Mouse (Mus musculus) frontal cortex, postnatal 14 days (tissue): Measurements from ENCODE around the gene Dhrs13.
A peak's percentile ranks its signal among the peaks of the same experiment; 100 is the strongest.
"Not testable (repeated sequence)": the region's sequence is repeated elsewhere in the genome, so short reads cannot be mapped to it uniquely, and the experiment has no call there.

ENCODE experiments used
- DNase-seq, 2 experiments: peaks; one replicate each; pipeline ENCODE4 v3.0.0; 2022; ENCODE audit warnings: low spot score in 2 of 2

Gene Dhrs13

DNA sequence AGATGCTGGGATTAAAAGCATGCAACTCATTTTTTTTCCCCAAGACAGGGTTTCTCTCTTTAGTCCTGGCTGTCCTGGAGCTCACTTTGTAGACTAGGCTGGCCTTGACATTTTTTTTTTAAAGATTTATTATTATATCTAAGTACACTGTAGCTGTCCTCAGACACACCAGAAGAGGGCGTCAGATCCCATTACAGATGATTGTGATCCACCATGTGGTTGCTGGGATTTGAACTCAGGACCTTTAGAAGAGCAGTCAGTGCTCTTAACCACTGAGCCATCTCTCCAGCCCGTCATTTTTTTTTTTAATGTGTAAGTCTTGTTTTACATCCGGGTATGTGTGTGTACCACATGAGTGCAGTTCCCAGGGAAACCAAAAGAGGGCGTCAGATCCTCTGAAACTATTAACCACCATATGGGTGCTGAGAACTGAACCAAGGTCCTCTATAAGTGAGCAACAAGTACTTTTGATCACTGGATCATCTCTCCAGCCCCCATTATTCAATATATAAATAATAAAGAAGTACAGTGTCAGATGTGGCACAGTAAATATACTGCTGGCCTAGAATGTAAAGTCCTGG is 10.3 kb downstream of the Dhrs13 start:
- not testable (repeated sequence) for DNase-seq

DNA sequence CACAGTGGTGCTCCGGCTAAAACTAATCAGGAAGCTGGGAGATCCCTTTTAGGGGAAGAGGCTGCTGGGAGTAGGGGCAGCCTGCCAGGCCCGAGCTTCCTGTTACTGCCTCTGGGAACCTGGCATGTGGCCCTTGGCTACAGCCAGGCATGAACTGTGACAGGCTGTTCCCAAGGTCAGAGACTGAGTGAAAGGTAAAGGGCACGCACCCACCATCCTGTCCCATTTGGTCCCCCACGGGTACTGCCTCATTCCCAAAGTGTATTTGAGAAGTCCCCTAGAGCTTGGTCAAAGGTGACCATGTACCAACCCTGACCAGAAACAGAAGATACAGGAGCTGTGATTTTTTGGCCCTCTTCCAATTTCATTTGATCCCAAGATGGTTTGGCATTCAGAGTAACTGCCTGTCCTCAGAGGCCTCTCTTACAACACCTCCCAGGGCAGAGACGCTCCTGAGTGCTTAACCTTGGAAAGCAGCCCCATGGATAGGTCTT is 12.7 kb downstream of the Dhrs13 start:
- no peak for DNase-seq

DNA sequence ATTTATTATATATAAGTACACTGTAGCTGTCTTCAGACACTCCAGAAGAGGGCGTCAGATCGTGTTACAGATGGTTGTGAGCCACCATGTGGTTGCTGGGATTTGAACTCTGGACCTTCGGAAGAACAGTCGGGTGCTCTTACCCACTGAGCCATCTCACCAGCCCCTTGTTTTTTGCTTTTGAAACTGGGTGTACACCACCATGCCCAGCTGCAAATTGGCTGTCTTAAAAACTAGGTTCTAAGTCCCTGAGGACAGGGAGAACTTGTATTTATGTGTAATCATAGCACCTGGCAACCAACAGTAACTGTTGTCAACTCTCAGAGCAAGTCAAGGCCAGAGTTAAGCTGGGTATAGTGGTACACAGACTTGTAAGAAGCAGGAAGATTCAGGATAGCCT is 16.6 kb downstream of the Dhrs13 start:
- DNase-seq = not testable (repeated sequence)

DNA sequence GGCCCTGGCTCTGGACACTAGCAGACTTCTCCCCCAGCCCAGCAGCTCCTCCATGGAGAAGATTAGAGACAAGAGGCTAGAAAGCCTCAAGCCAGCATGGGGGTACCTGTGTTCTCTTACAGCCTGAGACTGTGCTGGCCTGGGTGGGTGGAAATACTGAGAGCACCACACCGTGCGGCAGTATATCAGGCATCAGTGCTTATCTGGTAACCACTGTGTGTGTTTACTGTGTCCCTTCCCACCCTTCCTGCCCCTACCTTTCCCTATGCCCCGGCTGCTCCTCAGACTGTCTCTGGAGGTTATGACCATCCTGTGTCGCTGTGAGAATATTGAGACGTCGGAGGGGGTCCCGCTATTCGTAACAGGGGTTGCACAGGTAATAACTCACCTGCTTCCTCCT is 21.0 kb downstream of the Dhrs13 start:
- DNase-seq = no peak

DNA sequence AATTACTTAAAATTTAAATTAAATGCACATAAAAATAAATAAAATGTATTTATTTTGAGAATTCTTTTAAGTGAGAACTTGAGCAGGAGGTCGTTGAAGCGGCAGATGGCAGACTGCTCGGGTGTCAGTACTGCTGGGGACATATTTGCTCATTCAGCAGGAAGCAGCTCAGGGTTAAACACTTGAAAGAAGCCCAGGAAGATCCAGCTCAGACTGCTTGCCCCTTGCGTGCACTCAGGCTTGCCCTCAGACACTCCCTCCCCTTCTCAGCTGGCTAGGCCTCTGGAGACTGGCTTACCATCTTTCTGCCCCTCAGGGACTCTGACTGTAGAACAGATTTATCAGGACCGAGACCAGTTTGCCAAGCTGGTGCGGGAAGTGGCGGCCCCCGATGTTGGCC is 24.9 kb downstream of the Dhrs13 start:
- DNase-seq = no peak

DNA sequence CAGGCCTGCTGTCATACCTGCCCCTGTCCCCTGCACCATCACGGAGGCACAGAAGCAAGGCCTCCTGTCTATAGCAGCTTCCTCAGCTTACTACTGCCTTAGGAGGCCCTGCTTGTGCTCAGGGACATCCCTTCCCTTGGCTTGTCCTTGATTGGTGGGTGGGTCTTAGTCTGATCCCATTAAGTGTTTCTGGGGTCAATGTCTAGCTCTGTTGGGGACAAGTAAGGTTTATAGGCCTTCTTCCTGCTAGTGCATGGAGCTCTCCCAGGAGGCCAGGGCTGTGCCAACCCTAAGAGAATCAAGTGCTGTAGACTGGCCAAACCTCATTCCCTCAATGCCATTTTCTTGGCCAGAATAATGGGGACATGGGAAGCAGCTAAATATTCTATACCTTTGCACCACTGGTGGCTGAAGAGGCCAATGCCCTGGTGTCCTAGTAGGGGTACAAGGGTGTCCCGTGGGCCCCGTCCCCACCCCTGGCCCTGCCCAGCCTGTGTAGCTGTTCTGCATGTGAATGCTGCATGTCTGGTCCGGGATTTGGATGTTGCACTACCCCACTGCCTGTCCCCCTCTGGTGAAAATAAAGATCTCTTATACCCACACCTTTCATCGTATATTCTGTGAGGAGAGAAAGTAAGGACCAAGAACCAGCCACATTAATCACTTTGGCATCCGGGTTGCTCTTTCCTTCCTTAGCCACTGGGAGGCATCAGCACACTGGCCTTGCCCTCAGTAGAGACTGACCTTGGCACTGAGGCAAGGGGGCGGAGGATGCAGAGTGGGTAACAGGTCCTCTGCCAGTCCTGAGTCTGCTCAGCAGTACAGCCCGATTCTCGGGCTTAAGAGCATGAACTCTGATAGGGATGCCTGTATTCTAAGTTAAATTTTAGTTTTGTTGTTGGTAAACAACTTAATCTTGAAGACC is 28.0 kb downstream of the Dhrs13 start:
- peak; percentile 40 to 55 for DNase-seq

DNA sequence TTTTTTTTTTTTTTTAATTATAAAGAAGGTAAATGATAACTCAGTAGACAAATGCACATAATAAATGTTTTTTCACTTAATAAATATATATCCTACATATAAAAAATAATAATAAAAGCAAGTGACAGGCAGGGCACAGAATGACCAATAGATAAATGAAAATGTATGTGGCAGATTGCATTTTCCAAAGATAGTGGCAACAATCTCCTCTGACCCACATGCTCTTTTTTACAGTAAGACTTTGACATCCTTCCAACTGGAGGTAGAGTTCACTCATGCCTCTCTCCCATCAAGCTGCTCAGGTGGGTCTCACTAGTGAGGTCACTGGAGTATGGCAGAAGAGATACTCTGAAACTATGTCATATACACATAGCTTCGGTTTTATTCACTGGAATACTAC is 30.5 kb downstream of the Dhrs13 start:
- no peak for DNase-seq

DNA sequence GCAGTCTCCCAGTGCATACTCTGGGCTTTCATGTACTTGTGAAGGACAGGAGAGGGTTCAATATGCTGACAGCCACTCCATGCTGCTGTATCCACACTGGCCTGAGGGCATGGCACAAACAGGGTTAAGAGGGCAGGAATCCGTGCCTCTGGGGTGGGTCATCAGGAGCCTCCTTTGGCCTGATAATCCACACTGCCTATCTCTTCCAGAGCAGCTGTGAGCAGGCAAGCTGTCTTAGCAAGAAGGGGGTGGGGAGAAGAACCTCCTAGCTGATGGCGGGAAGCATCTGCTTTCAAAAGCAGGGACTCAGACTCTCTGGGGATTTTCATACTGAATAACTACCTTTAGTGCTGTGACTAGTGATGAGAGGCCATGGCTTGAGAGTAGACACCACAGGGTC is 33.8 kb downstream of the Dhrs13 start:
- no peak for DNase-seq

DNA sequence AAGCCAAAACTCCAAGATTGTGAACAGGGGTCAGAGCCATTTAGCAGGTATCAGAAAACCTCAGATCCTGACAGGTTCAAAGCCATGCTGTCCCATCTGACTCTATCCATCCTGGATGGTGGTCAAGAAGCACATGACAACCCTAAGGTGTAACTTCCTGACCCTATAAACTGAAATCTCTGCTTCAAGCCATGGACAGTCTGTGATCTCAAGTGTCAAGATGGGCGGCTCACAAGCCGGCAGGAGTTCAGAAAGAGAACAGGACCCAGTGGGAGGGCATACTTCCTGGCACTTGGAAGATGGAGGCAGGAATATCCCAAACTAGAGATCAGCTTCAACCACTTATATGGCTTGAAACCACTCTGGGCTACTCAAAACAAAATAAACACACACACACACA is 34.6 kb downstream of the Dhrs13 start:
- no peak for DNase-seq

DNA sequence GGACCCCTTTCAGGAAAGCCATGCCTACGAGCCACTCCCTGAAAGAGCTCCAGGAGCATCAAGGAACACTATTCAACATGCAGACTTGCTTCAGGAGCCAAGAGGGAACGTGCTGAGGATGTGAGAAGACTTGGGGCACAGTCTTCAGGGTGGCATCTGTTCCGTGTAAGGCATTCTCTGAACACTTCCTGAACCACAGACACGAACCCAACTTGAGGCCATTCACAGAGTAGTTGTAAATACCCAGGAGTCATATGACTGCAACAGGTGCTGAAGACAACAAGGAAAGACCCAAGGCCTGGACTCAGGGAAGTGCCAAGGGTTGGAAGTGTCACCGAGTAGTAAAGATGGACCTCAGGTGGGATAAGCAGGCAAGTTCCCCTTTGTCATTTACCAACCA is 35.5 kb downstream of the Dhrs13 start:
- no peak for DNase-seq

DNA sequence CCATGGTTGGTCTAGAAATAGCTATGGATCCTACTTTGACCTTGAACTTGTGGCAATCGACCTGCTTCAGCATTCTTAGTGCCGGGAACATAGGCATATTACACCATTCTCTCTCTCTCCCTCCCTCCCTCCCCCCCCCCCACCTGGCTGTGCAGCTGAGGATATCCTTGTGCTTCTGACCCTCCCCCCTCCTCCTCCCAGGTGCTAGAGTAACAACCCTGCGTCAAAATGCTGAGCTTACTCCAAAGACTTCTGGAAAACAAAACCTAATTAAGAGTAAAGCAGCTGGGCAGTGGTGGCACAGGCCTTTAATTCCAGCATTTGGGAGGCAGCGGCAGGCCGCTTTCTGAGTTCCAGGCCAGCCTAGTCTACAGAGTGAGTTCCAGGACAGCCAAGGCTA is 37.0 kb downstream of the Dhrs13 start:
- no peak for DNase-seq

DNA sequence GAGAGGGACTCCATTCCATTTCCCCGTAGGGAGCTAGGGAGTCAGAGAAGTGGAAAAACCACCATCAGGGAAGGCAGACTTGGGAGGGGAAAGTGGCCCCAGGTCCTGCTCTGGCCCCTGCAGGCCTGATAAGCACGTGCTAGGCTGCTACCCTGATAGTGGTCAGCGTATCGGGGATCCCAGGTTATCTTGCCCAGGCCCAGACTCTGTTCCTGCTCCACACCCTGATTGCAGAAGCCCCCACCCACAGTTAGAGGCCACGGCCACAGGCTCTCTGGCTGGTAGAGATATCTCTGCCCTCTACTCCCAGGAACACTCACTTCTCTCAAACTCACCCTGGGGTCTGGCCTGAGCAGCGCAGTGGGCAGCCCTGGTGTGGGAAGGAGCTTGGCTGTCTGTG is 37.6 kb downstream of the Dhrs13 start:
- no peak for DNase-seq

DNA sequence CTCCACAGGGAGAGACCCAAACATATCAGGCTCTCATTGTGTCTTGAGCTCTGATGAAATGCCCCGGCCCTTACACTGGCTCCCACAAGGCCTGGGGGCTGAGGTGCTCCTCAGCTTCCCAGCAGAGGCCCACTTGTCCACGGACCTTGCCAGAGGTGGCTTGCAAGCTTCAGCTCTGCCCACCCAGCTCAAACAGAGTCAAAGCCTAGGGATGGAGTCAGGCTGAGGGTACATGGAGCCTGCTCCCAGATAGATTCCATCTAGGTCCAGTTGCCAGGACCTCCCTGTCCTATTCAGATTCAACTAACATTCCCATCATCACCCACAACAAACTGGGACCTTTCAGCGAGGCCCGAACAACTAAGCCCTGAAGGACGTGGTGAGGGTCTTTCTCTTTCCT is 39.9 kb downstream of the Dhrs13 start:
- DNase-seq = no peak

DNA sequence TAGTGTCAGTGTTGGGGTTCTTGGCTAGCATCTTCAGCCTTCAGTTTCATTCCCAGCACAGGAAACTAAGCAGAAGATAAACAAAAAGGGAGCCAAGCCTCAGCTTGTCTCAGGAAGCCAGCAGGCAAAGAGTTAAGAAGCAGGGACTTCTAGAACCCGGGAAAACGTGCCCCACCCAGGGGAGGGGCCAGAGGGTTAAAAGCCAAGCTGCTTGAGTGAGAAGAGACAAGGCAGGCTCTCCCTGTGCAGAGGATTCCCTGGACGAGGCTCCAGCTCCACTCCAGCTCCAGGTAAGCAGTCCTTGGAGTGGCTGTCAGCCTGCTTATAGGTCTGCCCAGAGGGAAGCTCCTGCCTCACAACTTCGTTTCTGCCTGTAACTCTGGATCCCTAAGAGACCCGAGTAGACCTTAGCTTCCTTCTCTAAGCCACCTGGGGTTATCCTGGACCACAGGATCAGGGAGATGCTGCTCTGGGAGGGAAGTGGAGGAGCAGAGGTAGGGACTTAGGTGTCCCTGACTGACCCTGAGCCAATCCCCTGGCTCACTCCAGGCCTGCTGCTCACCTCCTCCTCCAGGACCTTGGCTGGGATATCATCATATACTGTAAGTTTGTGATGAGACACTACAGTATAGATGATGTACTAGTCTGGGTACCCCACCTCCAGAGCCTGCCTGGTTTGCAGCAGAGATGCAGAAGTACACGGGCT is 40.5 kb downstream of the Dhrs13 start:
- no peak for DNase-seq

DNA sequence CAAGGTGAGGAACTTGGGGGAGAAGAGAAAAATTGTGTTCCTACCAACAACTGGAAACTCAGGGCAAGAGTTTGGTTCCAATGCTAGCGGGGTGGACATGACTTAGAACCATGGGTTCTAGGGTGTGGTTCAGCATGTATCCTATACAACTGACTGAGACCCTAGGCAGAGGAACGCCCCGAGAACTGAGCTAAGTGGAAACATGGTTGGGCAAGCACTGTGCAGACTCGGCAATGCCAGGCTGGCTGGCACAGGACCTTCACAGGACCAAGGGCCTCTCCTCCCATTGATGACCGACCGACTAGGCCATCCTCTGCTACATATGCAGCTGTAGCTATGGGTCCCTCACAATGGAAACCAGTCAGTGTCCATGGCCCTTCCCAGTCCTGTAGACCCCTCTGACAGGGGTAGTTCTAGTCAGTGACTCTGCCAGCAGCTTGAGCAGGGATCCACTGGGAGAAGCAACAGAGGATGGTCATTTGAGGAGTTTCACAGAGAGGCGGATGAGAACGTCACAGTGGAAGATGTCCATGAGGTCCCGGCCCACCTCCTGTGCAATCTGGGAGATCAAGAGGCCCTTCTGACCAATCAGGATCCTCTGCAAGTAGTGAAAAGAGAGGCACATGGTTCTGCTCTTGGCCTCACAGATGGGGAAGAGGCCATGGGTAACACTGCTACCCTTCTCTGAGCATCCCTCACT is 41.6 kb downstream of the Dhrs13 start:
- DNase-seq = no peak

DNA sequence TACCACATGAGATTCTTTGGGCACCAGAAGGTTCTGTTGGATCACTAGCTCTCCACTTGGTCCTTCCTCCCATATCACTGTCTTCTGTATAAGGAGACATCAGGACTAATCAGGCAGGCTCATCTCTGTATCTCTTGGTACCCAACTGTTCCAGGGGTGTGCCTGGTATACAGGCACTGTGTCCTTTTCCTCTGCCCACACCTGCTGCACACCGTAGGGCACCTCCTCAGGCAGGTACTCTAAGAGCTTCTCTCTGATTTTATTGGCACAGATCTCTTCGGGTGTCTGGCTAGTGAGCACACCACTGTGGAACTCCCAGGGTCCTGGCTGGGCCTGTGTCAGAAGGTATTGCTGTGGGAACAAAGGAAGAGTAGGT is 42.2 kb downstream of the Dhrs13 start:
- DNase-seq = no peak

DNA sequence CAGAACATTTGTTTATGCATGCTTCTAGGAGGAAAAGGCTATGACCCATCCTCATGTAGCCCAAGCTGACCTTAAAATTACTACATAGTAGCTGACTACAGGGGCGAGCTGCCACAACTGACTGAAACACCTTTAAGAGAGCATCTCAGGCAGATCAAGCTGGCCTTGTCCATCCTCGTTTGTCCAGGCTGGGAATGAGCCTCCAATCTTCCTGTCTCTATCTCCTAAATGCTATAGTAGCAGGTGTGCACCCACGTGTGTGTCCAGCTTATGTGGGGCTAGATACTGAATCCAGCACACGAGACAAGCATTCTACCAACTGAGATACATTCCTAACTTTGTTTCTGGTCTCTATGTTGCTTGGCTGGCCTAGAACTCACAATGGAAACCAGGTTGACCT is 42.6 kb downstream of the Dhrs13 start:
- no peak for DNase-seq

DNA sequence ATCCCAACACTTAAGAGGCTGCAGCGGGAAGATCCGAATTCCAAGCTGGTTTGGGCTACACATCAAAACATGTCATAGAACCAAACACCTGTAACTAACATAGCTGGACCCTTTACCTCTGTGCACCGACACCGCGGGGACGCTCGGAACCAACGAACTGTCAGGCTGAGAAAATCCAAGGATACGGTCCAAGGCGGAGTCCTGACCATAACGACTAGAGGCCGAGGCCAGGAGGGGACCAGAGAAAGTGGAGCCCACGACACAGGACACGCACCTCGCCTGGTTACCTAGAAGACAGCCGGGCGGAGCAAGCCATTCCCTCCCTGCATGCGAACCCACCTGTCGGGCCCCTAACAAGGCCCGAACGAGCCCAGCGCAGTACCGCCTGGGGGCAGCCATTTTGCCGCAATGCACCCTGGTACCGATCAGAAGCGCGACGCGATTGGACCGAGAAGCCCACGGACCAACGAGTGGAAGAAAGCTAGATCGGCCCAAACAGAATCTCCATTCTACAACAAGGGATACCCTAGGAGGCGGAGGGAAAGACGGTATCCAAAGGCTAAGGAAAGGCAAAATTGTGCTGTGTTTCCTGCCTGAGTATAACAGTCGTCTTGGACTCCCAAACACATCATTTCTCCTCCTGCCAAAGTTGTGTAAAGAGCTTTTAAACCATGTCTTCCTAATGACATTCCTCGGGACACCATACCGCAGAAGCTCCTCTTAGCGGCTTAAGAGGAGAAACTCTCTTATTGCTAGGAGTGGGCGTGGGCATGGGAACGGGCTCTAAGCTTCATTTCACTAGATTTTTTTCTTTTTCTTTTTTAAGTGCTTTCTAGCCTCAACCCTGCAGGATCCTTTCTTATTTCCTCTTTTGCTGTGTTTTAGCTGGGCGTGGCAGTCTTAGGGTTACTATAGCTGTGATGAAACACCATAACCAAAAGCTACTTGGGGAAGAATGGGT is 48.2 kb downstream of the Dhrs13 start, which contains the start of gene Eral1:
Eral1 (minus strand) TSS at position 423 of the 961 bp plus-strand sequence.
- peak; percentile 65 to 78 for DNase-seq

DNA sequence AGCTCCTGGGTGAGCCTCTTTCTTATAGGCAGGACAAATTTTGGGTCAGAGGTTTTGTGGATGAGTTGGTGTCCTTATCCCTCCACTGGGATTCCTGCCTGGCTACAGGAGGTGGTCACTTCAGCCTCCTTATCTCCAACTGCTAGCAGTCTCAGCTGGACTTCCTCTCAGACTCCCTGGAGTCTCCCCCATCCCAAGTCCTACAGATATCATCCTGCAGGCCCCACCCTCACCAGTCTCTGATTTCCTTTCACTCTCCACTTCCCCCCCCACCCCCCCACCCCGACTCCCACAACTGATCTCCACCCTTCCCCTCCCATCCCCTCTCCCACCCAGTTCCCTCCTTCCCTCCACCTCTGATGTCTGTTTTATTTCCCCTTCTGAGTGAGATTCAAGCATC is 51.5 kb downstream of the Dhrs13 start:
- no peak for DNase-seq

DNA sequence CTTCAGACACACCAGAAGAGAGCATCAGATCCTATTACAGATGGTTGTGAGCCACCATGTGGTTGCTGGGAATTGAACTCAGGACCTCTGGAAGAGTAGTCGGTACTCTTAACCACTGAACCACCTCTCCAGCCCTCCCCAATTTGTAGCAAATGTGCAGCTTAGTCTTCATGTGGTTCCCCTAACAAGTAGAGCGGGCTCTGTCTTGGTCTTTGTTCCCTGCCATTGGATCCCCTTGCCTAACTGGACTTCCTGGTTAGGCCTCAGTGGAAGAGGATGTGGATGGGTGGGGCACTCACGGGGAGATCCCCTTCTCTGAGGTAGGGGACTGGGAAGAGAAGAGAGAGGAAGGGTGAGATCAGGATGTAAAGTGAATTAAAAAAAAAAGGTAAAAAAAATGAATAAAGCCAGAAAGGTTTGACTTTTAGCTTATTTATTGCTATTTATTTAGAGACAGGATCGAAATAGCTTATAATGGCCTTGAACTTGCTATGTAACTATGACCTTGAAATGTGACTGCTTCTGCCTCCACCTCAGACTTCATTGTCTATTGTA is 54.9 kb downstream of the Dhrs13 start:
- no peak for DNase-seq
